Mouse (Mus musculus) lung, postnatal 25 days (tissue): Measurements from ENCODE around the gene Fam234a.
"Not testable (repeated sequence)": the region's sequence is repeated elsewhere in the genome, so short reads cannot be mapped to it uniquely, and the experiment has no call there.

Source experiments
- DNase-seq: peaks from one replicate; pipeline ENCODE4 v3.0.0; 2022; ENCODE audit warnings: low spot score

Fam234a gene

GRCm38 (mm10) chr17:26244101-26244841 lies at the start of gene Fam234a:
Fam234a (minus strand) TSS chr17:26244242.
- DNase-seq, result peak; percentile 96

GRCm38 (mm10) chr17:26289475-26289874 lies 45.4 kb upstream of the Fam234a start:
- DNase-seq, result no peak

- no peak for DNase-seq
Measured at GRCm38 (mm10) chr17:26286199-26286955, 42.3 kb upstream of the Fam234a start.

- peak; percentile 14 for DNase-seq
Measured at GRCm38 (mm10) chr17:26276711-26277110, 32.7 kb upstream of the Fam234a start.

GRCm38 (mm10) chr17:26275933-26276332 lies 31.9 kb upstream of the Fam234a start:
- DNase-seq, result no peak

- DNase-seq, result no peak
Measured at GRCm38 (mm10) chr17:26272586-26272985, 28.5 kb upstream of the Fam234a start.

GRCm38 (mm10) chr17:26269577-26269976 lies 25.5 kb upstream of the Fam234a start:
- not testable (repeated sequence) for DNase-seq

- no peak for DNase-seq
Measured at GRCm38 (mm10) chr17:26268851-26269250, 24.8 kb upstream of the Fam234a start.

- DNase-seq, result no peak
Measured at GRCm38 (mm10) chr17:26262384-26262783, 18.3 kb upstream of the Fam234a start.

GRCm38 (mm10) chr17:26261826-26262225 lies 17.8 kb upstream of the Fam234a start:
- no peak for DNase-seq

GRCm38 (mm10) chr17:26255313-26255712 lies 11.3 kb upstream of the Fam234a start:
- no peak for DNase-seq

- DNase-seq, result no peak
Measured at GRCm38 (mm10) chr17:26253399-26253798, 9.4 kb upstream of the Fam234a start.

GRCm38 (mm10) chr17:26252539-26253251 lies 8.7 kb upstream of the Fam234a start, which contains the start of gene Luc7l:
Luc7l (plus strand) TSS chr17:26252896.
- DNase-seq, result peak; percentile 94

- DNase-seq, result no peak
Measured at GRCm38 (mm10) chr17:26251886-26252538, 8.0 kb upstream of the Fam234a start.

GRCm38 (mm10) chr17:26243471-26244100 lies 456 bp downstream of the Fam234a start:
- peak; percentile 85 for DNase-seq

- DNase-seq, result no peak
Measured at GRCm38 (mm10) chr17:26240990-26241389, 3.1 kb downstream of the Fam234a start.

GRCm38 (mm10) chr17:26240120-26240790 lies 3.8 kb downstream of the Fam234a start:
- DNase-seq, result no peak

GRCm38 (mm10) chr17:26239551-26239950 lies 4.5 kb downstream of the Fam234a start:
- no peak for DNase-seq

GRCm38 (mm10) chr17:26237667-26238066 lies 6.4 kb downstream of the Fam234a start:
- DNase-seq, result no peak

- DNase-seq, result no peak
Measured at GRCm38 (mm10) chr17:26235077-26235815, 8.8 kb downstream of the Fam234a start.
